Mouse (Mus musculus): Measurements from ENCODE around the gene Cdc20b. TPM values are rescaled to one million over a fixed set of nuclear protein-coding genes. Genes with fewer than 3 reads are reported as not detected.

The Cdc20b gene
- polyA plus RNA-seq, 1 experiment from 2014 or later, result 0.47 TPM

- Histone ChIP-seq H3K36me3 (ENCODE audit: insufficient read depth, low read length) (no peaks in the 10 kb centered on the region), H3K9ac (replicated peaks; ENCODE audit: low read depth) (no peak overlapping the region), H3K9me3 (ENCODE audit: low read length) (no peaks in the 10 kb centered on the region), H3K27me3 (replicated peaks; ENCODE audit: insufficient read depth, low read length) (no peaks in the 10 kb centered on the region; the same call in 1 of the 2 replicates), H3K27ac (ENCODE audit: low read length) (0 out of 2 replicates have a peak overlapping the region, but pooled peaks have one; percentile 47), H3K4me2 (replicated peaks; ENCODE audit: low read depth, low read length) (no peak overlapping the region), H3K4me1 (ENCODE audit: insufficient read depth, low read depth, low read length) (no peaks in the 10 kb centered on the region), H3K4me3 (ENCODE audit: low read depth, low read length) (no peak overlapping the region)
- ATAC-seq, result no peak
- TF ChIP-seq CTCF (IDR thresholded peaks at IDR 0.05), result no peak
- TF ChIP-seq EP300 (IDR thresholded peaks at IDR 0.05), result no peak
- 68% methylated on average over 8 of the region's 8 CpGs for WGBS
- DNase-seq (ENCODE audit: low spot score), result no peak
Measured at GRCm38 (mm10) chr13:113022467-113022866, 12.4 kb upstream of the Cdc20b start.

GRCm38 (mm10) chr13:113023274-113024143 is 11.4 kb upstream of the Cdc20b start:
- DNase-seq (ENCODE audit: low spot score), result peak; percentile 62
- peak; percentile 60 for ATAC-seq
- H3K4me1 ChIP-seq (ENCODE audit: insufficient read depth, low read depth, low read length), result no peaks in the 10 kb centered on the region
- WGBS, result 53% methylated on average over 17 of the region's 17 CpGs
- no peaks in the 10 kb centered on the region for H3K9me3 ChIP-seq (ENCODE audit: low read length)
- H3K4me2 ChIP-seq (replicated peaks; ENCODE audit: low read depth, low read length), result no peak overlapping the region
- H3K36me3 ChIP-seq (ENCODE audit: insufficient read depth, low read length), result no peaks in the 10 kb centered on the region
- peak overlapping the region; percentile 32; the same call in 1 of the 2 replicates for H3K27ac ChIP-seq (ENCODE audit: low read length)
- peak; percentile 53; the same call in 1 of the 2 replicates for TF ChIP-seq EP300 (IDR thresholded peaks at IDR 0.05)
- TF ChIP-seq CTCF (IDR thresholded peaks at IDR 0.05), result no peak
- H3K4me3 ChIP-seq (ENCODE audit: low read depth, low read length), result no peak overlapping the region
- H3K9ac ChIP-seq (replicated peaks; ENCODE audit: low read depth), result no peak overlapping the region
- no peaks in the 10 kb centered on the region; the same call in 1 of the 2 replicates for H3K27me3 ChIP-seq (replicated peaks; ENCODE audit: insufficient read depth, low read length)

GRCm38 (mm10) chr13:113031351-113031750 is 3.6 kb upstream of the Cdc20b start:
- Histone ChIP-seq H3K27me3 (replicated peaks; ENCODE audit: insufficient read depth, low read length) (peaks cover 28% of the 10 kb centered on the region), H3K4me3 (ENCODE audit: low read depth, low read length) (no peak overlapping the region), H3K9ac (replicated peaks; ENCODE audit: low read depth) (no peak overlapping the region), H3K4me1 (ENCODE audit: insufficient read depth, low read depth, low read length) (peaks cover 12% of the 10 kb centered on the region; the same call in 1 of the 2 replicates), H3K4me2 (replicated peaks; ENCODE audit: low read depth, low read length) (peak overlapping the region; percentile 87), H3K27ac (ENCODE audit: low read length) (no peak overlapping the region), H3K36me3 (ENCODE audit: insufficient read depth, low read length) (no peaks in the 10 kb centered on the region), H3K9me3 (ENCODE audit: low read length) (no peaks in the 10 kb centered on the region)
- no peak for DNase-seq (ENCODE audit: low spot score)
- WGBS, result 4% methylated on average over 7 of the region's 7 CpGs
- TF ChIP-seq CTCF (IDR thresholded peaks at IDR 0.05) (no peak), EP300 (IDR thresholded peaks at IDR 0.05) (no peak)
- ATAC-seq, result no peak

GRCm38 (mm10) chr13:113031792-113032571 is 2.9 kb upstream of the Cdc20b start:
- no peaks in the 10 kb centered on the region for H3K36me3 ChIP-seq (ENCODE audit: insufficient read depth, low read length)
- H3K9me3 ChIP-seq (ENCODE audit: low read length), result no peaks in the 10 kb centered on the region
- TF ChIP-seq CTCF (IDR thresholded peaks at IDR 0.05), result no peak
- TF ChIP-seq EP300 (IDR thresholded peaks at IDR 0.05), result no peak
- peaks cover 28% of the 10 kb centered on the region for H3K27me3 ChIP-seq (replicated peaks; ENCODE audit: insufficient read depth, low read length)
- H3K27ac ChIP-seq (ENCODE audit: low read length), result no peak overlapping the region
- peak overlapping the region; percentile 40 for H3K4me3 ChIP-seq (ENCODE audit: low read depth, low read length)
- H3K4me1 ChIP-seq (ENCODE audit: insufficient read depth, low read depth, low read length), result peaks cover 12% of the 10 kb centered on the region; the same call in 1 of the 2 replicates
- peak overlapping the region; percentile 87 for H3K4me2 ChIP-seq (replicated peaks; ENCODE audit: low read depth, low read length)
- under 1% methylated on average over 38 of the region's 40 CpGs for WGBS
- no peak overlapping the region for H3K9ac ChIP-seq (replicated peaks; ENCODE audit: low read depth)
- peak; percentile 20 for ATAC-seq
- peak; percentile 47 for DNase-seq (ENCODE audit: low spot score)

- Histone ChIP-seq H3K27me3 (replicated peaks; ENCODE audit: insufficient read depth, low read length) (peaks cover 28% of the 10 kb centered on the region), H3K4me1 (ENCODE audit: insufficient read depth, low read depth, low read length) (peaks cover 12% of the 10 kb centered on the region; the same call in 1 of the 2 replicates), H3K4me3 (ENCODE audit: low read depth, low read length) (no peak overlapping the region), H3K36me3 (ENCODE audit: insufficient read depth, low read length) (no peaks in the 10 kb centered on the region), H3K27ac (ENCODE audit: low read length) (no peak overlapping the region), H3K9me3 (ENCODE audit: low read length) (no peaks in the 10 kb centered on the region), H3K9ac (replicated peaks; ENCODE audit: low read depth) (no peak overlapping the region), H3K4me2 (replicated peaks; ENCODE audit: low read depth, low read length) (no peak overlapping the region)
- TF ChIP-seq EP300 (IDR thresholded peaks at IDR 0.05) (no peak), CTCF (IDR thresholded peaks at IDR 0.05) (no peak)
- DNase-seq (ENCODE audit: low spot score), result no peak
- no peak for ATAC-seq
Measured at GRCm38 (mm10) chr13:113032831-113033230, 2.1 kb upstream of the Cdc20b start.

All from lung, postnatal 0 days (tissue).